In the genomic region with DNA sequence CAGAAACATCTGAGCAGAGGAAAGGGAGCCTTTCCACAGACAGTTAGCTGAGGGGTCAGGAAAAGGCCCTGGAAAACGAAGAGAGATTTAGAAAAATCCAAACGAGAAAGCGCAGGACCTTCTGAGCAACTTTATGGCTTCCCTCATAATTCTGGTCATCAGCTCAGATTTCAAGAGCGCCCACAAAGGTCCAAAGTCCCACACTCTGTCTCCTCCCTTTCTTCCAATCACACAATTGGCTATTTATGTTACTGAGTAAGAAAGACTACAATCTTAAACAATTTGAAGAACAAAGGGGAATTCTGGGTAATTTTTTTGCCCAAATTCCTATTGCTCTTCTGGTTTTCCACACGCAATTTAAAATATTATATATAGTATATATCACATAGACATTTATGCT, we compare ENCODE assay signal across 25 mouse cellular contexts. TPM values are rescaled to one million over a fixed set of nuclear protein-coding genes. Genes with fewer than 3 reads are reported as not detected.
DNase-seq lines count a peak whose midpoint lies in the region; ATAC-seq lines count a peak whose summit lies in the region.
"Had no signal": no experiment of that assay in that cellular context is flagged by ENCODE, and none has a peak within 500 bp of the region (broad histone marks: within the 10 kb centered on the region; RNA-seq: fewer than 3 reads in every experiment).

No protein-coding gene starts in this region.

- no peaks in the 10 kb centered on the region for H3K27me3 ChIP-seq in heart, embryonic 14.5 days (ENCODE audit: control insufficient read depth, insufficient read depth, low read length)
- H3K27me3 ChIP-seq in kidney, embryonic 15.5 days, result no peaks in the 10 kb centered on the region
- no peaks in the 10 kb centered on the region for H3K27me3 ChIP-seq in intestine, embryonic 14.5 days (replicated peaks; ENCODE audit: control insufficient read depth, insufficient read depth, low read length)
- H3K27me3 ChIP-seq in intestine, embryonic 16.5 days (replicated peaks; ENCODE audit: control insufficient read depth, insufficient read depth, low read length), result no peaks in the 10 kb centered on the region
- H3K27me3 ChIP-seq: embryonic facial prominence, embryonic 13.5 days; limb, embryonic 13.5 days; lung, embryonic 15.5 days; midbrain, embryonic 15.5 days; stomach, embryonic 15.5 days had no signal

- no peak for ATAC-seq in heart, embryonic 14.5 days (ENCODE audit: insufficient number of reproducible peaks, insufficient read depth, low FRiP score, low read depth)
- ATAC-seq in kidney, embryonic 15.5 days (replicated peaks; ENCODE audit: low FRiP score), result no peak
- ATAC-seq in intestine, embryonic 14.5 days (replicated peaks; ENCODE audit: low FRiP score, low TSS enrichment, low read depth), result peak; percentile 58; the same call in 1 of the 2 replicates
- ATAC-seq in intestine, embryonic 16.5 days, result peak; percentile 79
- ATAC-seq: midbrain, embryonic 15.5 days had no signal

- H3K4me2 ChIP-seq in heart, embryonic 14.5 days (ENCODE audit: low read length), result no peak overlapping the region
- H3K4me2 ChIP-seq in kidney, embryonic 15.5 days, result no peak overlapping the region
- peak overlapping the region; percentile 20; the same call in 1 of the 2 replicates for H3K4me2 ChIP-seq in intestine, embryonic 14.5 days (ENCODE audit: low read length)
- peak overlapping the region; percentile 30 for H3K4me2 ChIP-seq in intestine, embryonic 16.5 days (ENCODE audit: low read depth, low read length)
- H3K4me2 ChIP-seq: embryonic facial prominence, embryonic 13.5 days; limb, embryonic 13.5 days; liver, embryonic 11.5 days; lung, embryonic 15.5 days; midbrain, embryonic 15.5 days; stomach, embryonic 15.5 days had no signal

- H3K27ac ChIP-seq in heart, embryonic 14.5 days (replicated peaks in 1 of 2; ENCODE audit: control insufficient read depth in 1 of 2, insufficient read depth in 1 of 2, low read depth in 2 of 2, low read length in 2 of 2), result peak overlapping the region; percentile 86
- peak overlapping the region; percentile 48; the same call in 1 of the 2 replicates for H3K27ac ChIP-seq in kidney, embryonic 15.5 days
- peak overlapping the region; percentile 29; the same call in 1 of the 2 replicates for H3K27ac ChIP-seq in intestine, embryonic 14.5 days (ENCODE audit: low read depth)
- peak overlapping the region; percentile 79 for H3K27ac ChIP-seq in intestine, embryonic 16.5 days (ENCODE audit: low read length)
- H3K27ac ChIP-seq: embryonic facial prominence, embryonic 13.5 days; limb, embryonic 13.5 days; lung, embryonic 15.5 days; midbrain, embryonic 10.5 days; midbrain, embryonic 15.5 days; stomach, embryonic 15.5 days had no signal

- WGBS in heart, embryonic 14.5 days, result 79% methylated on average over 5 of the region's 5 CpGs
- 57% methylated on average over 5 of the region's 5 CpGs for WGBS in kidney, embryonic 15.5 days
- WGBS in intestine, embryonic 14.5 days, result 60% methylated on average over 5 of the region's 5 CpGs
- WGBS in intestine, embryonic 16.5 days, result 57% methylated on average over 5 of the region's 5 CpGs

- H3K36me3 ChIP-seq in heart, embryonic 14.5 days (ENCODE audit: control insufficient read depth, insufficient read depth, low read length), result peaks cover 59% of the 10 kb centered on the region
- peaks cover 48% of the 10 kb centered on the region for H3K36me3 ChIP-seq in kidney, embryonic 15.5 days
- peaks cover 24% of the 10 kb centered on the region for H3K36me3 ChIP-seq in intestine, embryonic 14.5 days (ENCODE audit: control insufficient read depth, insufficient read depth, low read length)
- peaks cover 4% of the 10 kb centered on the region for H3K36me3 ChIP-seq in intestine, embryonic 16.5 days (ENCODE audit: control insufficient read depth, insufficient read depth, low read length)

- 0 out of 2 replicates have a peak overlapping the region, but pooled peaks have one; percentile 13 for H3K9ac ChIP-seq in heart, embryonic 14.5 days (ENCODE audit: low read length)
- no peak overlapping the region for H3K9ac ChIP-seq in kidney, embryonic 15.5 days
- no peak overlapping the region for H3K9ac ChIP-seq in intestine, embryonic 14.5 days (ENCODE audit: low read length)
- H3K9ac ChIP-seq in intestine, embryonic 16.5 days (ENCODE audit: low read depth, low read length), result peak overlapping the region; percentile 34; the same call in 1 of the 2 replicates
- H3K9ac ChIP-seq: embryonic facial prominence, embryonic 13.5 days; limb, embryonic 13.5 days; lung, embryonic 15.5 days; midbrain, embryonic 15.5 days; stomach, embryonic 15.5 days had no signal

- peaks cover 14 to 31% of the 10 kb centered on the region in 2 experiments for H3K4me1 ChIP-seq in heart, embryonic 14.5 days (ENCODE audit: control insufficient read depth in 2 of 2, insufficient read depth in 2 of 2, low read length in 2 of 2)
- H3K4me1 ChIP-seq in kidney, embryonic 15.5 days, result no peaks in the 10 kb centered on the region
- no peaks in the 10 kb centered on the region for H3K4me1 ChIP-seq in intestine, embryonic 14.5 days (replicated peaks; ENCODE audit: control insufficient read depth, insufficient read depth, low read length)
- H3K4me1 ChIP-seq in intestine, embryonic 16.5 days (ENCODE audit: control insufficient read depth, insufficient read depth, low read length), result peaks cover 2% of the 10 kb centered on the region
- H3K4me1 ChIP-seq: limb, embryonic 13.5 days; lung, embryonic 15.5 days; midbrain, embryonic 10.5 days; midbrain, embryonic 15.5 days; stomach, embryonic 15.5 days had no signal

- H3K4me3 ChIP-seq in heart, embryonic 14.5 days (ENCODE audit: control insufficient read depth in 1 of 2, insufficient read depth in 1 of 2, low read depth in 1 of 2, low read length in 2 of 2), result no peak overlapping the region
- no peak overlapping the region for H3K4me3 ChIP-seq in kidney, embryonic 15.5 days (replicated peaks)
- H3K4me3 ChIP-seq in intestine, embryonic 14.5 days (ENCODE audit: low read depth, low read length), result no peak overlapping the region
- H3K4me3 ChIP-seq in intestine, embryonic 16.5 days (ENCODE audit: low read length), result no peak overlapping the region
- H3K4me3 ChIP-seq: embryonic facial prominence, embryonic 13.5 days; erythroblast, embryonic 14.5 days; limb, embryonic 13.5 days; lung, embryonic 15.5 days; midbrain, embryonic 10.5 days; midbrain, embryonic 15.5 days; stomach, embryonic 15.5 days had no signal

- no peaks in the 10 kb centered on the region for H3K9me3 ChIP-seq in heart, embryonic 14.5 days (ENCODE audit: control insufficient read depth, low read length)
- no peaks in the 10 kb centered on the region for H3K9me3 ChIP-seq in kidney, embryonic 15.5 days (replicated peaks)
- H3K9me3 ChIP-seq in intestine, embryonic 14.5 days (ENCODE audit: control insufficient read depth, low read length), result no peaks in the 10 kb centered on the region
- no peaks in the 10 kb centered on the region for H3K9me3 ChIP-seq in intestine, embryonic 16.5 days (ENCODE audit: control insufficient read depth, low read length)
- H3K9me3 ChIP-seq: embryonic facial prominence, embryonic 13.5 days; limb, embryonic 13.5 days; lung, embryonic 15.5 days; midbrain, embryonic 10.5 days; midbrain, embryonic 15.5 days; stomach, embryonic 15.5 days had no signal

- intact Hi-C loops in heart, postnatal 14 days (cut with DNase I), result no loop called here

- no peak for DNase-seq in heart, postnatal 14 days
- no peak for DNase-seq in kidney, adult 18-20 months
- no peak for DNase-seq in intestine, embryonic 14.5 days (ENCODE audit: low spot score)
- DNase-seq in urinary bladder, adult 2 months (ENCODE audit: low spot score), result no peak
- DNase-seq: adrenal gland, postnatal 25 days; B cell, adult 2 months; cerebellum, adult 18-20 months; cerebellum, postnatal 10 days; gastrocnemius, postnatal 14 days; kidney, adult 8-10 months; kidney, postnatal 4 days; right cerebral cortex, postnatal 25 days; thymus, adult 18-20 months; thymus, postnatal 25 days had no signal

RNA-seq across cellular contexts. Expression of a gene that starts 16.1 kb away (rescaled TPM):
- 16.8 and 20.9 TPM in 2 replicates for polyA plus RNA-seq in heart, embryonic 14.5 days (2014; fragmentation: Nextera tagmentation; extraction: Ambion mirVana)
- 10 to 100 TPM; 13.6 to 15.4 TPM for total RNA-seq in heart, postnatal 14 days (2021)
- 27.3 and 31.6 TPM in 2 replicates for polyA plus RNA-seq in kidney, embryonic 15.5 days (2015; fragmentation: Nextera tagmentation; extraction: Ambion mirVana)
- 29.2 and 29.6 TPM in 2 replicates for polyA plus RNA-seq in intestine, embryonic 14.5 days (2014; fragmentation: Nextera tagmentation; extraction: Ambion mirVana)
- polyA plus RNA-seq in intestine, embryonic 16.5 days (2015; fragmentation: Nextera tagmentation; extraction: Ambion mirVana), result 18.3 and 21.2 TPM in 2 replicates
- polyA plus RNA-seq in urinary bladder, adult 2 months (2012; rRNA removed), result 33.1 and 36.6 TPM in 2 replicates

RNA-seq across cellular contexts. Expression of a gene that starts 43.2 kb away (rescaled TPM):
- polyA plus RNA-seq in heart, embryonic 14.5 days (2014; fragmentation: Nextera tagmentation; extraction: Ambion mirVana), result 21.7 and 25.4 TPM in 2 replicates
- total RNA-seq in heart, postnatal 14 days (2021), result 10 to 100 TPM; 56.1 to 63.3 TPM
- polyA plus RNA-seq in kidney, embryonic 15.5 days (2015; fragmentation: Nextera tagmentation; extraction: Ambion mirVana), result 28.7 and 30.6 TPM in 2 replicates
- polyA plus RNA-seq in intestine, embryonic 14.5 days (2014; fragmentation: Nextera tagmentation; extraction: Ambion mirVana), result 30.3 and 35.9 TPM in 2 replicates
- 21.8 and 23.3 TPM in 2 replicates for polyA plus RNA-seq in intestine, embryonic 16.5 days (2015; fragmentation: Nextera tagmentation; extraction: Ambion mirVana)
- 120 and 121 TPM in 2 replicates for polyA plus RNA-seq in urinary bladder, adult 2 months (2012; rRNA removed)

RNA-seq across cellular contexts. Expression of a gene that starts 43.4 kb away (rescaled TPM):
- polyA plus RNA-seq in heart, embryonic 14.5 days (2014; fragmentation: Nextera tagmentation; extraction: Ambion mirVana), result 64.0 and 72.1 TPM in 2 replicates
- total RNA-seq in heart, postnatal 14 days (2021), result 10 to 100 TPM; 40.8 to 42.3 TPM
- 39.6 and 48.4 TPM in 2 replicates for polyA plus RNA-seq in kidney, embryonic 15.5 days (2015; fragmentation: Nextera tagmentation; extraction: Ambion mirVana)
- 47.6 and 53.3 TPM in 2 replicates for polyA plus RNA-seq in intestine, embryonic 14.5 days (2014; fragmentation: Nextera tagmentation; extraction: Ambion mirVana)
- 33.6 and 35.8 TPM in 2 replicates for polyA plus RNA-seq in intestine, embryonic 16.5 days (2015; fragmentation: Nextera tagmentation; extraction: Ambion mirVana)
- 134 and 139 TPM in 2 replicates for polyA plus RNA-seq in urinary bladder, adult 2 months (2012; rRNA removed)

RNA-seq across cellular contexts. Expression of a gene that starts 47.7 kb away (rescaled TPM):
- 216 and 225 TPM in 2 replicates for polyA plus RNA-seq in heart, embryonic 14.5 days (2014; fragmentation: Nextera tagmentation; extraction: Ambion mirVana)
- 100 to 1,000 TPM in 1 of 2 experiments, 10 to 100 TPM in 1; 87.4 to 104 TPM for total RNA-seq in heart, postnatal 14 days (2021)
- 201 and 215 TPM in 2 replicates for polyA plus RNA-seq in kidney, embryonic 15.5 days (2015; fragmentation: Nextera tagmentation; extraction: Ambion mirVana)
- 231 and 234 TPM in 2 replicates for polyA plus RNA-seq in intestine, embryonic 14.5 days (2014; fragmentation: Nextera tagmentation; extraction: Ambion mirVana)
- 171 and 190 TPM in 2 replicates for polyA plus RNA-seq in intestine, embryonic 16.5 days (2015; fragmentation: Nextera tagmentation; extraction: Ambion mirVana)
- 90.7 and 97.2 TPM in 2 replicates for polyA plus RNA-seq in urinary bladder, adult 2 months (2012; rRNA removed)

RNA-seq across cellular contexts. Expression of a gene that starts 55.7 kb away (rescaled TPM):
- polyA plus RNA-seq in heart, embryonic 14.5 days (2014; fragmentation: Nextera tagmentation; extraction: Ambion mirVana), result 16.5 and 17.8 TPM in 2 replicates
- 10 to 100 TPM in 1 of 2 experiments, 1 to 10 TPM in 1; 8.9 to 10.1 TPM for total RNA-seq in heart, postnatal 14 days (2021)
- 28.5 and 29.2 TPM in 2 replicates for polyA plus RNA-seq in kidney, embryonic 15.5 days (2015; fragmentation: Nextera tagmentation; extraction: Ambion mirVana)
- 19.6 and 20.0 TPM in 2 replicates for polyA plus RNA-seq in intestine, embryonic 14.5 days (2014; fragmentation: Nextera tagmentation; extraction: Ambion mirVana)
- 15.0 and 16.0 TPM in 2 replicates for polyA plus RNA-seq in intestine, embryonic 16.5 days (2015; fragmentation: Nextera tagmentation; extraction: Ambion mirVana)
- polyA plus RNA-seq in urinary bladder, adult 2 months (2012; rRNA removed), result 17.1 and 17.2 TPM in 2 replicates

Comparison
In these comparisons a context has a peak if more than half of its experiments do, and no peak if none do; other contexts are left out.
1. H3K9ac ChIP-seq: peak in heart, embryonic 14.5 days (single experiment) and intestine, embryonic 16.5 days (single experiment); none in kidney, embryonic 15.5 days (single experiment) and intestine, embryonic 14.5 days (single experiment).
2. ATAC-seq: peak in intestine, embryonic 14.5 days (single experiment) and intestine, embryonic 16.5 days (single experiment); none in heart, embryonic 14.5 days (single experiment) and kidney, embryonic 15.5 days (single experiment).
3. H3K27ac ChIP-seq: peak in every context shown above with its lines; median percentile 86 in heart, embryonic 14.5 days; 79 in intestine, embryonic 16.5 days; 48 in kidney, embryonic 15.5 days; 29 in intestine, embryonic 14.5 days.
4. H3K4me2 ChIP-seq: peak in intestine, embryonic 14.5 days (single experiment) and intestine, embryonic 16.5 days (single experiment); none in heart, embryonic 14.5 days (single experiment) and kidney, embryonic 15.5 days (single experiment).